Mouse (Mus musculus) liver, adult 2 months (tissue): ENCODE measurements around the gene Fam126a.

Source experiments
- CTCF ChIP-seq: fragments of 200-500 bp; IDR thresholded peaks from 2 replicates; pipeline ENCODE4 v1.5.1; 2011; ENCODE audit warnings: low read depth, low read length, control low read depth
- POLR2A ChIP-seq: fragments of 200-500 bp; IDR thresholded peaks from 2 replicates; pipeline ENCODE4 v1.6.1; 2011; ENCODE audit warnings: low read length, control low read depth; ENCODE audit not compliant: insufficient read depth; ENCODE audit errors: extremely low read depth

DNA sequence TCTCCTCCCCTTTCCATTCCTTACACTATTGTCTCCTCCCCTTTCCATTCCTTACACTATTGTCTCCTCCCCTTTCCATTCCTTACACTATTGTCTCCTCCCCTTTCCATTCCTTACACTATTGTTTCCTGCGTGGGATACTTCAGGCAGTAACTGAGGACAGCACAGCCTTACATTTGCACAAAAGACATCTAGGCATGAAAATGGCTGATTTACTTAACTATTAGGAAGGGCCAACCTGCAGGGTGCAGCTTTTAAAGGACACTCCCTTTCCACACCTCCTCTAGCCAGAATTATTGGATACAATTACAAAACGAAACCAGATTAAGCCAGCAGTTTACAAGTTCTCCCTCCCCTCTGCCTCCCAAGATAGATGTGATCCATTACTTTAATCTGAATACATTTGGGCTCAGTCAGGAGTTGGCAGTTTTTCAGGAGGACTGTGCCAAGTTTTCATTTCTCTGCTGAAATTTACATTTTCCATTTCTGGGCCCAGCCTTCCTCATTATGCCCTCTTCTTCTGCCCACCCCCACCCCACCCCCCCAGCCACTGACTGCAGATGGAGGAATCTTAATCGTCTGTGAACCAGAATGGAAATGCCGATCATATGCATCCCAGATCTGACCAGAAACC, 15.6 kb upstream of the Fam126a start:
- no peak for TF ChIP-seq POLR2A
- no peak for TF ChIP-seq CTCF
